Mouse (Mus musculus) MEL (cell line): ENCODE measurements around the gene Gpn3. TPM values are rescaled to one million over a fixed set of nuclear protein-coding genes. Genes with fewer than 3 reads are reported as not detected.
"Not testable (repeated sequence)": the region's sequence is repeated elsewhere in the genome, so short reads cannot be mapped to it uniquely, and the experiment has no call there.

Experiments
- DNase-seq: peaks from one replicate; pipeline ENCODE4 v3.0.0; 2011; ENCODE audit warnings: low read depth, low spot score
- H3K27ac ChIP-seq: 2 replicates; pipeline ENCODE4 v1.5.1; 2012; ENCODE audit warnings: low read depth, mild to moderate bottlenecking, control low read depth, low read length, moderate library complexity; ENCODE audit not compliant: control insufficient read depth
- H3K27me3 ChIP-seq, 2 experiments: fragments of 150-350 bp in 1 of 2; sonication (generic) in 1 of 2; 2 replicates each; pipeline ENCODE4 v1.6.1; 2012; ENCODE audit warnings: low read length in 2 of 2, mild to moderate bottlenecking in 2 of 2, improper control_type of control experiment in 1 of 2, moderate library complexity in 1 of 2; ENCODE audit not compliant: insufficient read depth in 2 of 2, control insufficient read depth in 1 of 2
- H3K36me3 ChIP-seq, 2 experiments: 2 replicates each; pipeline ENCODE4 v1.6.1; 2012 to 2014; ENCODE audit warnings: low read length in 2 of 2, improper control_type of control experiment in 1 of 2, inconsistent platforms in 1 of 2, mild to moderate bottlenecking in 1 of 2; ENCODE audit not compliant: insufficient read depth in 2 of 2, control insufficient read depth in 1 of 2
- H3K4me1 ChIP-seq, 2 experiments: fragments of 150-350 bp in 1 of 2; sonication (generic) in 1 of 2; 2 replicates each; pipeline ENCODE4 v1.6.1; 2012; ENCODE audit warnings: low read length in 2 of 2, improper control_type of control experiment in 1 of 2, mild to moderate bottlenecking in 1 of 2; ENCODE audit not compliant: insufficient read depth in 2 of 2, control insufficient read depth in 1 of 2
- H3K4me3 ChIP-seq, 2 experiments: fragments of 150-350 bp in 1 of 2; sonication (generic) in 1 of 2; 2 replicates each; pipeline ENCODE4 v1.5.1; 2012; ENCODE audit warnings: low read depth in 2 of 2, low read length in 2 of 2, mild to moderate bottlenecking in 2 of 2, moderate library complexity in 2 of 2, control low read depth in 1 of 2, improper control_type of control experiment in 1 of 2; ENCODE audit not compliant: control insufficient read depth in 1 of 2, insufficient read depth in 1 of 2
- H3K79me2 ChIP-seq: 2 replicates; pipeline ENCODE4 v1.6.1; 2012; ENCODE audit warnings: mild to moderate bottlenecking, low read length, moderate library complexity; ENCODE audit not compliant: control insufficient read depth, poor library complexity, insufficient read depth
- H3K9ac ChIP-seq: 2 replicates; pipeline ENCODE4 v1.6.1; 2012; ENCODE audit warnings: low read depth, mild to moderate bottlenecking, control low read depth, low read length, moderate library complexity; ENCODE audit not compliant: control insufficient read depth, poor library complexity, severe bottlenecking
- H3K9me3 ChIP-seq: fragments of 150-350 bp; sonication (generic); replicated peaks from 2 replicates; pipeline ENCODE4 v1.6.1; 2012; ENCODE audit warnings: mild to moderate bottlenecking, low read length, improper control_type of control experiment, moderate library complexity; ENCODE audit not compliant: insufficient read depth
- CHD1 ChIP-seq: IDR thresholded peaks from 2 replicates; pipeline ENCODE4 v1.6.1; 2012; ENCODE audit warnings: low read depth, mild to moderate bottlenecking, inconsistent platforms, low read length, improper control_type of control experiment
- CHD2 ChIP-seq: IDR thresholded peaks from 2 replicates; pipeline ENCODE4 v1.6.1; 2011; ENCODE audit warnings: low read length, improper control_type of control experiment
- CTCF ChIP-seq, 3 experiments: IDR thresholded peaks in 2 of 3; conservative IDR thresholded peaks in 1 of 3; 2 replicates each; pipeline ENCODE4 v1.5.1; 2011 to 2012; ENCODE audit warnings: low read length in 3 of 3, low read depth in 2 of 3, mild to moderate bottlenecking in 2 of 3, improper control_type of control experiment in 1 of 3, inconsistent platforms in 1 of 3, mixed read lengths in 1 of 3, moderate library complexity in 1 of 3; ENCODE audit not compliant: control insufficient read depth in 1 of 3, insufficient read depth in 1 of 3, poor library complexity in 1 of 3, severe bottlenecking in 1 of 3
- ELF1 ChIP-seq: IDR thresholded peaks from 2 replicates; pipeline ENCODE4 v1.6.1; 2014; ENCODE audit warnings: low read depth, mild to moderate bottlenecking, inconsistent platforms, low read length, improper control_type of control experiment, moderate library complexity
- GABPA ChIP-seq: IDR thresholded peaks from 2 replicates; pipeline ENCODE4 v1.6.1; 2012; ENCODE audit warnings: low read depth, mild to moderate bottlenecking, inconsistent platforms, low read length, improper control_type of control experiment, moderate library complexity
- GATA1 ChIP-seq: IDR thresholded peaks from 2 replicates; pipeline ENCODE4 v1.6.1; 2011; ENCODE audit warnings: low read depth, low read length, improper control_type of control experiment
- KAT2A ChIP-seq: conservative IDR thresholded peaks from 2 replicates; pipeline ENCODE4 v1.6.1; 2012; ENCODE audit warnings: low read depth, low read length, improper control_type of control experiment, inconsistent platforms
- MEF2A ChIP-seq: IDR thresholded peaks from 2 replicates; pipeline ENCODE4 v1.6.1; 2014; ENCODE audit warnings: low read depth, mild to moderate bottlenecking, inconsistent platforms, low read length, improper control_type of control experiment; ENCODE audit not compliant: poor library complexity, insufficient replicate concordance, severe bottlenecking; ENCODE audit errors: extremely low read depth
- MXI1 ChIP-seq: IDR thresholded peaks from 2 replicates; pipeline ENCODE4 v1.6.1; 2011; ENCODE audit warnings: mild to moderate bottlenecking, low read depth, low read length, improper control_type of control experiment
- MYB ChIP-seq: IDR thresholded peaks from 2 replicates; pipeline ENCODE4 v1.6.1; 2011; ENCODE audit warnings: mild to moderate bottlenecking, low read depth, low read length, improper control_type of control experiment
- MYC ChIP-seq: IDR thresholded peaks from 2 replicates; pipeline ENCODE4 v1.6.1; 2011; ENCODE audit warnings: low read depth, mild to moderate bottlenecking, low read length, improper control_type of control experiment, moderate library complexity
- POLR2A ChIP-seq, 2 experiments: IDR thresholded peaks; 2 replicates each; pipeline ENCODE4 v1.6.1; 2011 to 2012; ENCODE audit warnings: low read length in 2 of 2, mild to moderate bottlenecking in 2 of 2, control low read depth in 1 of 2, improper control_type of control experiment in 1 of 2, low read depth in 1 of 2, moderate library complexity in 1 of 2; ENCODE audit not compliant: control insufficient read depth in 1 of 2, insufficient read depth in 1 of 2, poor library complexity in 1 of 2
- RCOR1 ChIP-seq: IDR thresholded peaks from 2 replicates; pipeline ENCODE4 v1.6.1; 2012; ENCODE audit warnings: low read depth, mild to moderate bottlenecking, inconsistent platforms, low read length, improper control_type of control experiment
- SIN3A ChIP-seq: IDR thresholded peaks from 2 replicates; pipeline ENCODE4 v1.6.1; 2012; ENCODE audit warnings: low read length, improper control_type of control experiment, inconsistent platforms
- SMC3 ChIP-seq: IDR thresholded peaks from 2 replicates; pipeline ENCODE4 v1.6.1; 2011; ENCODE audit warnings: low read depth, low read length, improper control_type of control experiment
- TBP ChIP-seq: IDR thresholded peaks from 2 replicates; pipeline ENCODE4 v1.8.0; 2011; ENCODE audit warnings: low read depth, low read length, improper control_type of control experiment
- TCF12 ChIP-seq: IDR thresholded peaks from 2 replicates; pipeline ENCODE4 v1.6.1; 2014; ENCODE audit warnings: low read depth, mild to moderate bottlenecking, inconsistent platforms, low read length, improper control_type of control experiment, moderate library complexity
- USF1 ChIP-seq: IDR thresholded peaks from 2 replicates; pipeline ENCODE4 v1.6.1; 2014; ENCODE audit warnings: low read depth, mild to moderate bottlenecking, inconsistent platforms, low read length, improper control_type of control experiment, moderate library complexity
- USF2 ChIP-seq, 2 experiments: IDR thresholded peaks; 2 replicates each; pipeline ENCODE4 v1.6.1; 2011 to 2012; ENCODE audit warnings: improper control_type of control experiment in 2 of 2, low read length in 2 of 2, borderline replicate concordance in 1 of 2, inconsistent platforms in 1 of 2, low read depth in 1 of 2, mild to moderate bottlenecking in 1 of 2; ENCODE audit not compliant: insufficient read depth in 1 of 2
- ZC3H11A ChIP-seq: IDR thresholded peaks from 2 replicates; pipeline ENCODE4 v1.6.1; 2012; ENCODE audit warnings: low read depth, mild to moderate bottlenecking, inconsistent platforms, low read length, improper control_type of control experiment
- ZNF384 ChIP-seq: IDR thresholded peaks from 2 replicates; pipeline ENCODE4 v1.6.1; 2012; ENCODE audit warnings: low read depth, mild to moderate bottlenecking, inconsistent platforms, low read length, improper control_type of control experiment
- polyA plus RNA-seq, 2 experiments: library from polyadenylated mRNA; stranded (reverse) in 1 of 2; unstranded in 1 of 2; fragments of >175 nt in 1 of 2; fragments of >200 nt in 1 of 2; gene quantifications; 2 replicates each; pipeline versions ENCODE4 v1.2.1 to v1.2.4; 2012; ENCODE audit warnings: low replicate concordance in 2 of 2, low read depth in 1 of 2; ENCODE audit not compliant: insufficient read length in 2 of 2, insufficient read depth in 1 of 2, missing spikeins in 1 of 2
- total RNA-seq: library from RNA; depleted of rRNA; stranded (reverse); fragments of 300-350 nt; gene quantifications from 2 replicates; pipeline ENCODE4 v1.2.3, GENCODE M21; 2012

Gpn3 gene
- total and polyA plus RNA-seq, 3 experiments: 85.6 to 89.9 TPM; not detected in 1

GRCm38 (mm10) chr5:122415465-122415864, 43.8 kb downstream of the Gpn3 start:
- Histone ChIP-seq H3K27me3 (no peaks in the 10 kb centered on the region), H3K4me1 (peaks cover 0 to 4% of the 10 kb centered on the region in 2 experiments; a peak in 1 of 4 replicates), H3K27ac (no peak overlapping the region), H3K79me2 (no peaks in the 10 kb centered on the region), H3K9ac (no peak overlapping the region), H3K36me3 (peaks cover 0 to 2% of the 10 kb centered on the region in 2 experiments; a peak in 1 of 4 replicates), H3K9me3 (no peaks in the 10 kb centered on the region), H3K4me3 (no peak overlapping the region)
- DNase-seq: no peak
- TF ChIP-seq MEF2A: no peak
- no peak for TF ChIP-seq ZNF384
- TF ChIP-seq ELF1: no peak
- TF ChIP-seq CTCF (IDR thresholded peaks at IDR 0.05 in 2 of 3, conservative IDR thresholded peaks at IDR 0.05 in 1 of 3; ENCODE audit: control insufficient read depth in 1 of 3, insufficient read depth in 1 of 3, low read depth in 2 of 3, low read length in 3 of 3, poor library complexity in 1 of 3, severe bottlenecking in 1 of 3): no peak
- TF ChIP-seq MYB: no peak

GRCm38 (mm10) chr5:122420676-122421075, 49.0 kb downstream of the Gpn3 start:
- H3K4me1 ChIP-seq, H3K9me3 ChIP-seq, H3K36me3 ChIP-seq, H3K27me3 ChIP-seq: not testable (repeated sequence)
- DNase-seq: peak; percentile 72
- H3K9ac ChIP-seq: peak overlapping the region; percentile 94; the same call in 1 of the 2 replicates
- peak overlapping the region; percentile 61 for H3K27ac ChIP-seq
- peaks cover 26% of the 10 kb centered on the region for H3K79me2 ChIP-seq
- peak overlapping the region in 1 of 2 experiments; percentile 97; a peak in 3 of 4 replicates for H3K4me3 ChIP-seq
- TF ChIP-seq USF1 (peak; percentile 80), POLR2A (IDR thresholded peaks at IDR 0.05; ENCODE audit: control insufficient read depth in 1 of 2, insufficient read depth in 1 of 2, low read depth in 1 of 2, low read length in 2 of 2, poor library complexity in 1 of 2) (0 out of 4 replicates have a peak, but pooled peaks of 1 of the 2 experiments have one; percentile 26), CTCF (IDR thresholded peaks at IDR 0.05 in 2 of 3, conservative IDR thresholded peaks at IDR 0.05 in 1 of 3; ENCODE audit: control insufficient read depth in 1 of 3, insufficient read depth in 1 of 3, low read depth in 2 of 3, low read length in 3 of 3, poor library complexity in 1 of 3, severe bottlenecking in 1 of 3) (0 out of 6 replicates have a peak, but pooled peaks of 1 of the 3 experiments have one; percentile 0), GATA1 (0 out of 2 replicates have a peak, but pooled peaks have one; percentile 12), USF2 (IDR thresholded peaks at IDR 0.05; ENCODE audit: borderline replicate concordance in 1 of 2, insufficient read depth in 1 of 2, low read depth in 1 of 2, low read length in 2 of 2) (0 out of 4 replicates have a peak, but pooled peaks of 1 of the 2 experiments have one; percentile 27)

- DNase-seq: peak; percentile 74
- peak within 1 kb of the TSS; percentile 93 to 97 for H3K4me3 ChIP-seq
- no peaks in the 10 kb centered on the region for H3K27me3 ChIP-seq
- H3K27ac ChIP-seq: peak within 1 kb of the TSS; percentile 89
- no peaks in the 10 kb centered on the region for H3K9me3 ChIP-seq
- peaks cover 26% of the 10 kb centered on the region for H3K79me2 ChIP-seq
- peak within 1 kb of the TSS; percentile 94 for H3K9ac ChIP-seq
- H3K36me3 ChIP-seq: peaks cover 2 to 7% of the 10 kb centered on the region in 2 experiments; a peak in 2 of 4 replicates
- H3K4me1 ChIP-seq: peaks cover 5% of the 10 kb centered on the region in 2 experiments; a peak in 3 of 4 replicates
- TF ChIP-seq TBP (no peak), KAT2A (no peak), RCOR1 (no peak), MYB (no peak), MEF2A (no peak), SMC3 (peak; percentile 46), CHD1 (no peak; the same call in 1 of the 2 replicates), GABPA (no peak), POLR2A (IDR thresholded peaks at IDR 0.05; ENCODE audit: control insufficient read depth in 1 of 2, insufficient read depth in 1 of 2, low read depth in 1 of 2, low read length in 2 of 2, poor library complexity in 1 of 2) (no peak), MXI1 (no peak), ELF1 (no peak), CTCF (IDR thresholded peaks at IDR 0.05 in 2 of 3, conservative IDR thresholded peaks at IDR 0.05 in 1 of 3; ENCODE audit: control insufficient read depth in 1 of 3, insufficient read depth in 1 of 3, low read depth in 2 of 3, low read length in 3 of 3, poor library complexity in 1 of 3, severe bottlenecking in 1 of 3) (peak; percentile 19 to 61 (median 40); a peak in 4 of 6 replicates), CHD2 (no peak), ZC3H11A (peak; percentile 39), TCF12 (0 out of 2 replicates have a peak, but pooled peaks have one; percentile 11), SIN3A (peak; percentile 16; the same call in 1 of the 2 replicates), MYC (peak; percentile 92), GATA1 (no peak)
These were observed 49.8 kb downstream of the Gpn3 start, which contains the start of gene Anapc7 for GRCm38 (mm10) chr5:122421271-122422068. Gene Anapc7, plus strand, starts transcription at chr5:122421693.
